Mouse (Mus musculus): Measurements from ENCODE around the gene Stx1b. TPM values are rescaled to one million over a fixed set of nuclear protein-coding genes. Genes with fewer than 3 reads are reported as not detected.

Stx1b gene
- total and polyA plus RNA-seq, 3 experiments = 0.15 to 0.56 TPM; not detected in 1

DNA sequence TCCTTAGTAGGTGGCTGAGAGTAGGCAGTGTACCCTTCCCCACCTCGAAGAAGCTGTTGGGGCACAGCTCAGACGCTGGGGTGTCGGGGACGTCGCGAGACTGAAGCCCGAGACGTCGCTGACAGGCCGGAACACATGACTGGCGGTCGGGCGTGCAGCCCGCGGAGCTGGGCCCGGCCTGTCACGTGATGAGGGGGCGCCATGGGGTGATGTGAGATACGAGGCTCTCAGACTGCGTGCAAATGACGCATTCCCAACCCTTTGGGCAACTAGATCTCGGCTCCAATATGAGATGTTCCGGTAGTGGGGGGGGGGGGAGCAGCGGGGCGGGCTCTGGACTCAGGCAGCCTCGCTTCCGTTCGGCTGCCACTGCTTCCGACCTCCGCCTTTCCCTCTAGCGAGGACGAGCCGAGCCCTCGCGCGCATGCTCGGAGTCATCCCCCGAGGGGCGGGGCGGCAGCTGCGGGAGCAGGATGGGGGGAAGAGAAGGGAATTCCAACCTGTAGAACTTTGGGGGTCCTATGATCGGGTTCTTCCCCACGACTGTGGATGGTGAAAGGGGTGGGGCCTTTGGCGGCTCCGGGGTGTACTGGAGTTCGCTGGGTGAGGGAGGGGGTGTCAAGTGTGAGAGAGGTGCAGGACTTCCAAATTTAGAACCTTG lies 17.1 kb upstream of the Stx1b start:
- peak; percentile 98 for DNase-seq (ENCODE audit: low read depth, low spot score)
- H3K9ac ChIP-seq (ENCODE audit: control insufficient read depth, low read depth, low read length, poor library complexity, severe bottlenecking) = peak overlapping the region; percentile 99
- H3K9me3 ChIP-seq (replicated peaks; ENCODE audit: insufficient read depth, low read length) = no peaks in the 10 kb centered on the region
- H3K27me3 ChIP-seq (ENCODE audit: control insufficient read depth in 1 of 2, insufficient read depth in 2 of 2, low read length in 2 of 2) = no peaks in the 10 kb centered on the region
- peaks cover 7% of the 10 kb centered on the region; the same call in 1 of the 2 replicates for H3K79me2 ChIP-seq (ENCODE audit: control insufficient read depth, insufficient read depth, low read length, poor library complexity)
- H3K4me3 ChIP-seq (ENCODE audit: control insufficient read depth in 1 of 2, insufficient read depth in 1 of 2, low read depth in 2 of 2, low read length in 2 of 2) = peak overlapping the region; percentile 78 to 92
- H3K36me3 ChIP-seq (ENCODE audit: control insufficient read depth in 1 of 2, insufficient read depth in 2 of 2, low read length in 2 of 2) = peaks cover 0 to 7% of the 10 kb centered on the region in 2 experiments; a peak in 1 of 4 replicates
- 0 out of 4 replicates have a peak, but pooled peaks cover 0 to 10% of the 10 kb centered on the region in 2 experiments for H3K4me1 ChIP-seq (ENCODE audit: control insufficient read depth in 1 of 2, insufficient read depth in 2 of 2, low read length in 2 of 2)
- peak overlapping the region; percentile 98 for H3K27ac ChIP-seq (ENCODE audit: control insufficient read depth, low read depth, low read length)
- TF ChIP-seq MAZ (IDR thresholded peaks at IDR 0.05; ENCODE audit: low read depth, low read length) = peak; percentile 85
- TF ChIP-seq SMC3 (IDR thresholded peaks at IDR 0.05; ENCODE audit: low read depth, low read length) = no peak
- 0 out of 6 replicates have a peak, but pooled peaks of 1 of the 3 experiments have one; percentile 1 for TF ChIP-seq CTCF (IDR thresholded peaks at IDR 0.05 in 2 of 3, conservative IDR thresholded peaks at IDR 0.05 in 1 of 3; ENCODE audit: control insufficient read depth in 1 of 3, insufficient read depth in 1 of 3, low read depth in 2 of 3, low read length in 3 of 3, poor library complexity in 1 of 3, severe bottlenecking in 1 of 3)
- TF ChIP-seq TAL1 (IDR thresholded peaks at IDR 0.05; ENCODE audit: low read length) = peak; percentile 59; the same call in 1 of the 2 replicates
- peak in 1 of 2 experiments; percentile 80; a peak in 3 of 4 replicates for TF ChIP-seq POLR2A (IDR thresholded peaks at IDR 0.05; ENCODE audit: control insufficient read depth in 1 of 2, insufficient read depth in 1 of 2, low read depth in 1 of 2, low read length in 2 of 2, poor library complexity in 1 of 2)
- TF ChIP-seq NELFE (IDR thresholded peaks at IDR 0.05; ENCODE audit: low read depth, low read length) = peak; percentile 65
- TF ChIP-seq RCOR1 (IDR thresholded peaks at IDR 0.05; ENCODE audit: low read depth, low read length) = no peak
- peak; percentile 71 to 93; a peak in 3 of 4 replicates for TF ChIP-seq USF2 (IDR thresholded peaks at IDR 0.05; ENCODE audit: borderline replicate concordance in 1 of 2, insufficient read depth in 1 of 2, low read depth in 1 of 2, low read length in 2 of 2)
- TF ChIP-seq NRF1 (IDR thresholded peaks at IDR 0.05; ENCODE audit: insufficient read depth, low read depth, low read length, poor library complexity, severe bottlenecking) = peak; percentile 92
- TF ChIP-seq CHD1 (IDR thresholded peaks at IDR 0.05; ENCODE audit: low read depth, low read length) = 0 out of 2 replicates have a peak, but pooled peaks have one; percentile 83
- TF ChIP-seq KAT2A (conservative IDR thresholded peaks at IDR 0.05; ENCODE audit: low read depth, low read length) = no peak; the same call in 1 of the 2 replicates
- TF ChIP-seq EP300 (IDR thresholded peaks at IDR 0.05; ENCODE audit: low read depth in 1 of 2, low read length in 2 of 2) = peak in 1 of 2 experiments; percentile 62; a peak in 2 of 4 replicates
- TF ChIP-seq POLR2AphosphoS2 (IDR thresholded peaks at IDR 0.05; ENCODE audit: low read length) = peak; percentile 49; the same call in 1 of the 2 replicates
- no peak for TF ChIP-seq JUND (IDR thresholded peaks at IDR 0.05; ENCODE audit: low read depth, low read length)
- TF ChIP-seq HCFC1 (IDR thresholded peaks at IDR 0.05; ENCODE audit: low read depth, low read length) = peak; percentile 79
- TF ChIP-seq TBP (IDR thresholded peaks at IDR 0.05; ENCODE audit: low read depth, low read length) = peak; percentile 48; the same call in 1 of the 2 replicates
- TF ChIP-seq POLR2AphosphoS5 (IDR thresholded peaks at IDR 0.05; ENCODE audit: borderline replicate concordance, low read depth, low read length) = no peak
- TF ChIP-seq TCF12 (IDR thresholded peaks at IDR 0.05; ENCODE audit: low read depth, low read length) = peak; percentile 28; the same call in 1 of the 2 replicates
- TF ChIP-seq BHLHE40 (IDR thresholded peaks at IDR 0.05; ENCODE audit: borderline replicate concordance, low read depth, low read length) = peak; percentile 94
- no peak for TF ChIP-seq UBTF (IDR thresholded peaks at IDR 0.05; ENCODE audit: borderline replicate concordance, insufficient read depth, low read depth, low read length)
- TF ChIP-seq GATA1 (IDR thresholded peaks at IDR 0.05; ENCODE audit: low read depth, low read length) = no peak
- peak; percentile 62; the same call in 1 of the 2 replicates for TF ChIP-seq ZMIZ1 (IDR thresholded peaks at IDR 0.05; ENCODE audit: low read depth, low read length)
- TF ChIP-seq E2F4 (IDR thresholded peaks at IDR 0.05; ENCODE audit: borderline replicate concordance, low read depth, low read length) = no peak; the same call in 1 of the 2 replicates
- TF ChIP-seq MYB (IDR thresholded peaks at IDR 0.05; ENCODE audit: low read depth, low read length) = no peak
- peak; percentile 87 for TF ChIP-seq ETS1 (IDR thresholded peaks at IDR 0.05; ENCODE audit: low read depth, low read length)
- TF ChIP-seq ZKSCAN1 (IDR thresholded peaks at IDR 0.05; ENCODE audit: low read depth, low read length) = no peak
- peak; percentile 84 for TF ChIP-seq MXI1 (IDR thresholded peaks at IDR 0.05; ENCODE audit: low read depth, low read length)
- peak; percentile 94 for TF ChIP-seq CHD2 (IDR thresholded peaks at IDR 0.05; ENCODE audit: low read length)
- peak; percentile 99 for TF ChIP-seq MAX (IDR thresholded peaks at IDR 0.05; ENCODE audit: low read length)
- peak; percentile 51; the same call in 1 of the 2 replicates for TF ChIP-seq MYC (IDR thresholded peaks at IDR 0.05; ENCODE audit: low read depth, low read length)
- TF ChIP-seq MAFK (IDR thresholded peaks at IDR 0.05; ENCODE audit: borderline replicate concordance, low read depth, low read length) = no peak
- no peak for TF ChIP-seq MEF2A (IDR thresholded peaks at IDR 0.05; ENCODE audit: extremely low read depth, insufficient replicate concordance, low read depth, low read length, poor library complexity, severe bottlenecking)
- peak; percentile 62 for TF ChIP-seq SIN3A (IDR thresholded peaks at IDR 0.05; ENCODE audit: low read length)
- TF ChIP-seq RAD21 (IDR thresholded peaks at IDR 0.05; ENCODE audit: low read depth, low read length) = no peak
- TF ChIP-seq GABPA (IDR thresholded peaks at IDR 0.05; ENCODE audit: low read depth, low read length) = no peak

Measured in MEL (cell line).